Mouse (Mus musculus): ENCODE measurements around the gene Tgfbr3. TPM values are rescaled to one million over a fixed set of nuclear protein-coding genes. Genes with fewer than 3 reads are reported as not detected.

The Tgfbr3 gene
- polyA plus RNA-seq, 1 experiment from 2014 or later: 12.4 TPM

GRCm38 (mm10) chr5:107296512-107297322, 7.3 kb upstream of the Tgfbr3 start:
- DNase-seq (ENCODE audit: low spot score) (peak; percentile 76), ATAC-seq (ENCODE audit: insufficient number of reproducible peaks, low FRiP score, low TSS enrichment, low read depth) (peak; percentile 31; the same call in 1 of the 2 replicates)
- H3K27ac ChIP-seq (replicated peaks; ENCODE audit: low read depth, low read length): peak overlapping the region; percentile 64; the same call in 1 of the 2 replicates
- no peaks in the 10 kb centered on the region for H3K36me3 ChIP-seq (ENCODE audit: control insufficient read depth, insufficient read depth, low read length)
- WGBS: 18% methylated on average over 9 of the region's 9 CpGs
- H3K9ac ChIP-seq (ENCODE audit: low read length): no peak overlapping the region
- H3K4me1 ChIP-seq (ENCODE audit: control insufficient read depth, insufficient read depth, low read length): peaks cover 17% of the 10 kb centered on the region
- H3K4me2 ChIP-seq (ENCODE audit: low read depth, severe bottlenecking): peak overlapping the region; percentile 20; the same call in 1 of the 2 replicates
- H3K27me3 ChIP-seq (ENCODE audit: control insufficient read depth, insufficient read depth, low read length): no peaks in the 10 kb centered on the region
- H3K9me3 ChIP-seq (ENCODE audit: control insufficient read depth, low read length): no peaks in the 10 kb centered on the region
- H3K4me3 ChIP-seq (ENCODE audit: low read depth, low read length): no peak overlapping the region

- Histone ChIP-seq H3K27ac (replicated peaks; ENCODE audit: low read depth, low read length) (peak overlapping the region; percentile 64; the same call in 1 of the 2 replicates), H3K27me3 (ENCODE audit: control insufficient read depth, insufficient read depth, low read length) (no peaks in the 10 kb centered on the region), H3K36me3 (ENCODE audit: control insufficient read depth, insufficient read depth, low read length) (no peaks in the 10 kb centered on the region), H3K4me1 (ENCODE audit: control insufficient read depth, insufficient read depth, low read length) (peaks cover 17% of the 10 kb centered on the region), H3K9me3 (ENCODE audit: control insufficient read depth, low read length) (no peaks in the 10 kb centered on the region), H3K9ac (ENCODE audit: low read length) (no peak overlapping the region), H3K4me2 (ENCODE audit: low read depth, severe bottlenecking) (peak overlapping the region; percentile 20; the same call in 1 of the 2 replicates), H3K4me3 (ENCODE audit: low read depth, low read length) (no peak overlapping the region)
- DNase-seq (ENCODE audit: low spot score): peak; percentile 28
- no peak for ATAC-seq (ENCODE audit: insufficient number of reproducible peaks, low FRiP score, low TSS enrichment, low read depth)
- 50% methylated on average over 16 of the region's 16 CpGs for WGBS
These were observed 6.5 kb upstream of the Tgfbr3 start for GRCm38 (mm10) chr5:107295817-107296511.

- Histone ChIP-seq H3K27me3 (ENCODE audit: control insufficient read depth, insufficient read depth, low read length) (no peaks in the 10 kb centered on the region), H3K4me3 (ENCODE audit: low read depth, low read length) (no peak overlapping the region), H3K9ac (ENCODE audit: low read length) (no peak overlapping the region), H3K4me1 (ENCODE audit: control insufficient read depth, insufficient read depth, low read length) (peaks cover 17% of the 10 kb centered on the region), H3K27ac (replicated peaks; ENCODE audit: low read depth, low read length) (no peak overlapping the region), H3K9me3 (ENCODE audit: control insufficient read depth, low read length) (no peaks in the 10 kb centered on the region), H3K4me2 (ENCODE audit: low read depth, severe bottlenecking) (no peak overlapping the region), H3K36me3 (ENCODE audit: control insufficient read depth, insufficient read depth, low read length) (no peaks in the 10 kb centered on the region)
- ATAC-seq (ENCODE audit: insufficient number of reproducible peaks, low FRiP score, low TSS enrichment, low read depth) (no peak), DNase-seq (ENCODE audit: low spot score) (no peak)
- WGBS: 77% methylated on average over 8 of the region's 8 CpGs
These were observed 5.8 kb upstream of the Tgfbr3 start for GRCm38 (mm10) chr5:107295061-107295816.

GRCm38 (mm10) chr5:107294041-107294440, 4.6 kb upstream of the Tgfbr3 start:
- WGBS: 88% methylated on average over 4 of the region's 4 CpGs
- no peak overlapping the region for H3K4me3 ChIP-seq (ENCODE audit: low read depth, low read length)

GRCm38 (mm10) chr5:107289986-107290385, 557 bp upstream of the Tgfbr3 start:
- H3K27me3 ChIP-seq (ENCODE audit: control insufficient read depth, insufficient read depth, low read length): no peaks in the 10 kb centered on the region
- H3K9ac ChIP-seq (ENCODE audit: low read length): no peak overlapping the region
- 34% methylated on average over 8 of the region's 8 CpGs for WGBS
- H3K4me1 ChIP-seq (ENCODE audit: control insufficient read depth, insufficient read depth, low read length): no peaks in the 10 kb centered on the region; the same call in 1 of the 2 replicates
- peak overlapping the region; percentile 74; the same call in 1 of the 2 replicates for H3K4me3 ChIP-seq (ENCODE audit: low read depth, low read length)
- H3K27ac ChIP-seq (replicated peaks; ENCODE audit: low read depth, low read length): no peak overlapping the region
- no peaks in the 10 kb centered on the region for H3K9me3 ChIP-seq (ENCODE audit: control insufficient read depth, low read length)
- DNase-seq (ENCODE audit: low spot score) (peak; percentile 28), ATAC-seq (ENCODE audit: insufficient number of reproducible peaks, low FRiP score, low TSS enrichment, low read depth) (no peak)
- H3K36me3 ChIP-seq (ENCODE audit: control insufficient read depth, insufficient read depth, low read length): no peaks in the 10 kb centered on the region
- peak overlapping the region; percentile 93; the same call in 1 of the 2 replicates for H3K4me2 ChIP-seq (ENCODE audit: low read depth, severe bottlenecking)

More at GRCm38 (mm10) chr5:107294041-107294440, 4.6 kb upstream of the Tgfbr3 start:
- Histone ChIP-seq H3K27me3 (ENCODE audit: control insufficient read depth, insufficient read depth, low read length) (no peaks in the 10 kb centered on the region), H3K4me2 (ENCODE audit: low read depth, severe bottlenecking) (no peak overlapping the region), H3K9me3 (ENCODE audit: control insufficient read depth, low read length) (no peaks in the 10 kb centered on the region), H3K27ac (replicated peaks; ENCODE audit: low read depth, low read length) (no peak overlapping the region), H3K36me3 (ENCODE audit: control insufficient read depth, insufficient read depth, low read length) (no peaks in the 10 kb centered on the region), H3K9ac (ENCODE audit: low read length) (no peak overlapping the region), H3K4me1 (ENCODE audit: control insufficient read depth, insufficient read depth, low read length) (peaks cover 17% of the 10 kb centered on the region)
- no peak for DNase-seq (ENCODE audit: low spot score)
- ATAC-seq (ENCODE audit: insufficient number of reproducible peaks, low FRiP score, low TSS enrichment, low read depth): no peak

GRCm38 (mm10) chr5:107288427-107289233, 799 bp downstream of the Tgfbr3 start:
- under 1% methylated on average over 62 of the region's 62 CpGs for WGBS

GRCm38 (mm10) chr5:107287908-107288267, 1.5 kb downstream of the Tgfbr3 start:
- Histone ChIP-seq H3K4me3 (ENCODE audit: low read depth, low read length) (peak overlapping the region; percentile 74), H3K4me1 (ENCODE audit: control insufficient read depth, insufficient read depth, low read length) (no peaks in the 10 kb centered on the region; the same call in 1 of the 2 replicates), H3K4me2 (ENCODE audit: low read depth, severe bottlenecking) (peak overlapping the region; percentile 93; the same call in 1 of the 2 replicates), H3K27ac (replicated peaks; ENCODE audit: low read depth, low read length) (no peak overlapping the region), H3K36me3 (ENCODE audit: control insufficient read depth, insufficient read depth, low read length) (no peaks in the 10 kb centered on the region), H3K9me3 (ENCODE audit: control insufficient read depth, low read length) (no peaks in the 10 kb centered on the region), H3K27me3 (ENCODE audit: control insufficient read depth, insufficient read depth, low read length) (no peaks in the 10 kb centered on the region), H3K9ac (ENCODE audit: low read length) (no peak overlapping the region)
- DNase-seq (ENCODE audit: low spot score) (no peak), ATAC-seq (ENCODE audit: insufficient number of reproducible peaks, low FRiP score, low TSS enrichment, low read depth) (no peak)
- 43% methylated on average over 5 of the region's 5 CpGs for WGBS

More at GRCm38 (mm10) chr5:107288427-107289233, 799 bp downstream of the Tgfbr3 start:
- no peaks in the 10 kb centered on the region for H3K36me3 ChIP-seq (ENCODE audit: control insufficient read depth, insufficient read depth, low read length)
- H3K4me2 ChIP-seq (ENCODE audit: low read depth, severe bottlenecking): peak overlapping the region; percentile 93
- peak; percentile 63 for DNase-seq (ENCODE audit: low spot score)
- no peaks in the 10 kb centered on the region for H3K27me3 ChIP-seq (ENCODE audit: control insufficient read depth, insufficient read depth, low read length)
- no peaks in the 10 kb centered on the region for H3K4me1 ChIP-seq (ENCODE audit: control insufficient read depth, insufficient read depth, low read length)
- H3K27ac ChIP-seq (replicated peaks; ENCODE audit: low read depth, low read length): 0 out of 2 replicates have a peak overlapping the region, but pooled peaks have one; percentile 43
- peak overlapping the region; percentile 74 for H3K4me3 ChIP-seq (ENCODE audit: low read depth, low read length)
- no peaks in the 10 kb centered on the region for H3K9me3 ChIP-seq (ENCODE audit: control insufficient read depth, low read length)
- H3K9ac ChIP-seq (ENCODE audit: low read length): peak overlapping the region; percentile 65
- ATAC-seq (ENCODE audit: insufficient number of reproducible peaks, low FRiP score, low TSS enrichment, low read depth): peak; percentile 19; the same call in 1 of the 2 replicates
